Mouse (Mus musculus) megakaryocyte-erythroid progenitor cell, adult 5 weeks (primary cell): ENCODE measurements around the gene Htr5a. TPM values are rescaled to one million over a fixed set of nuclear protein-coding genes. Genes with fewer than 3 reads are reported as not detected.

Experiments
- polyA plus RNA-seq: library from polyadenylated mRNA; stranded (reverse); fragments of >175 nt; gene quantifications from 2 replicates; pipeline ENCODE4 v1.2.3, GENCODE M21; 2012

Htr5a gene
- polyA plus RNA-seq, result not detected in 2 replicates

DNA sequence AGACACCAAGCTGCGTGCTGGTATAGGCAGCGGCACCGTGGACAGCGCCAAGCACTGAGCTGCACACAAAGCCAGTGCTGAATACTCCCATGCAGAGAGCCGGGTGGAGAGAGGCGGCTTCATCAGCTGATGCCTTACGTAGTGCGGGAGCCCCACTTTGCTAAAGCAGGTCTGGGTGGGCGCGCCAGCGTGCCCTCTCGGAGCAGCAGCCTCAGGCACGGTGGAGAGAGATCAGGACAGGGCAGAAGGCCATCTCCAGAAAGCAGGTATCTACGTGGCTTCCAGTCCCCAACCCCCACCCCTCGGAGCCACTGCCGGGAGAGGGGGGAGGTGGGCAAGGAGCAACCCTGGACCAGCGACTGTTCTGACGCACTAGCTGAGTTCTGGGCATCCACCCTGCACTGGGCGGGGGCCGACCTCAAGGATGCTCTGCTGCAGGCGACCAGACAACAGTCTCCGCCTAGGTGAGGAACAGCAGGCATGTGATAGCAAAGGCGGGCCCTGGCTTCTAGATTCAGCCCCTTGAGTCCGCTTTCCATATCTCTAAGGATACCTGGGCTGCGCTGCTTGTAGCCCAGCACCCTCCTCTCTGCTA lies at the start of gene Htr5a:
Htr5a (plus strand) TSS at position 449 of the 595 bp plus-strand sequence.

Other genes with a start within 250 kb of the Htr5a start
- gene Paxip1, start 50.5 kb upstream of the Htr5a start, polyA plus RNA-seq, result 21.8 and 25.6 TPM in 2 replicates
- gene Insig1, start 229.2 kb downstream of the Htr5a start, polyA plus RNA-seq, result 38.4 and 38.6 TPM in 2 replicates